Mouse (Mus musculus) ES-E14 (cell line): Measurements from ENCODE around the gene Gpsm3. TPM values are rescaled to one million over a fixed set of nuclear protein-coding genes. Genes with fewer than 3 reads are reported as not detected.

ENCODE experiments used
- DNase-seq: peaks from one replicate; pipeline ENCODE4 v3.0.0-alpha.2; 2013; ENCODE audit warnings: low read depth, low spot score
- H3K27ac ChIP-seq: 2 replicates; pipeline ENCODE4 v1.5.1; 2012; ENCODE audit warnings: low read depth, mild to moderate bottlenecking, low read length, moderate library complexity, mixed read lengths; ENCODE audit not compliant: poor library complexity, insufficient read depth, severe bottlenecking
- H3K36me3 ChIP-seq: 2 replicates; pipeline ENCODE4 v1.6.1; 2012; ENCODE audit warnings: mild to moderate bottlenecking, low read length, moderate library complexity, mixed read lengths; ENCODE audit not compliant: control insufficient read depth, poor library complexity, insufficient read depth, severe bottlenecking
- H3K4me1 ChIP-seq, 2 experiments: fragments of 150-350 bp in 1 of 2; sonication (generic) in 1 of 2; 2 replicates each; pipeline ENCODE4 v1.6.1; 2012; ENCODE audit warnings: low read length in 2 of 2, mild to moderate bottlenecking in 1 of 2, mixed read lengths in 1 of 2; ENCODE audit not compliant: control insufficient read depth in 2 of 2, insufficient read depth in 2 of 2, poor library complexity in 1 of 2
- H3K4me3 ChIP-seq, 2 experiments: fragments of 150-350 bp in 1 of 2; sonication (generic) in 1 of 2; 2 replicates each; pipeline ENCODE4 v1.5.1; 2012; ENCODE audit warnings: low read length in 2 of 2, low read depth in 1 of 2, mild to moderate bottlenecking in 1 of 2, mixed read lengths in 1 of 2; ENCODE audit not compliant: insufficient read depth in 1 of 2, poor library complexity in 1 of 2, severe bottlenecking in 1 of 2
- H3K9ac ChIP-seq: 2 replicates; pipeline ENCODE4 v1.6.1; 2012; ENCODE audit warnings: low read depth, mild to moderate bottlenecking, low read length, mixed read lengths; ENCODE audit not compliant: poor library complexity, insufficient read depth, severe bottlenecking
- H3K9me3 ChIP-seq: fragments of 150-350 bp; sonication (generic); 2 replicates; pipeline ENCODE4 v1.6.1; 2012; ENCODE audit warnings: low read depth, mild to moderate bottlenecking, low read length; ENCODE audit not compliant: control insufficient read depth, insufficient read depth
- CHD2 ChIP-seq: IDR thresholded peaks from 2 replicates; pipeline ENCODE4 v1.6.1; 2014; ENCODE audit warnings: mild to moderate bottlenecking, low read depth, low read length, inconsistent platforms
- HCFC1 ChIP-seq: IDR thresholded peaks from 2 replicates; pipeline ENCODE4 v1.6.1; 2012; ENCODE audit warnings: low read length, inconsistent platforms, borderline replicate concordance; ENCODE audit not compliant: insufficient read depth
- MAFK ChIP-seq: IDR thresholded peaks from 2 replicates; pipeline ENCODE4 v1.6.1; 2014; ENCODE audit warnings: mild to moderate bottlenecking, low read depth, low read length, inconsistent platforms; ENCODE audit not compliant: insufficient read depth
- ZC3H11A ChIP-seq: IDR thresholded peaks from 2 replicates; pipeline ENCODE4 v1.6.1; 2012; ENCODE audit warnings: low read depth, mild to moderate bottlenecking, inconsistent platforms, low read length, borderline replicate concordance
- ZNF384 ChIP-seq: IDR thresholded peaks from 2 replicates; pipeline ENCODE4 v1.6.1; 2012; ENCODE audit warnings: low read depth, low read length, inconsistent platforms
- in situ Hi-C, 2 experiments: fragments of 600-800 bp; cut with MboI; formaldehyde crosslinking; loops; one replicate each; pipeline ENCODE4 v1.15.1; 2025; ENCODE audit warnings: low sequenced_read_pairs in 2 of 2, inconsistent platforms in 1 of 2; ENCODE audit not compliant: unreplicated experiment in 2 of 2
- total RNA-seq: library from RNA; depleted of rRNA; stranded (reverse); fragments of 300-350 nt; gene quantifications from 2 replicates; pipeline ENCODE4 v1.2.3, GENCODE M21; 2012

Gpsm3 gene
- total RNA-seq, 1 experiment, result 5.8 TPM

DNA sequence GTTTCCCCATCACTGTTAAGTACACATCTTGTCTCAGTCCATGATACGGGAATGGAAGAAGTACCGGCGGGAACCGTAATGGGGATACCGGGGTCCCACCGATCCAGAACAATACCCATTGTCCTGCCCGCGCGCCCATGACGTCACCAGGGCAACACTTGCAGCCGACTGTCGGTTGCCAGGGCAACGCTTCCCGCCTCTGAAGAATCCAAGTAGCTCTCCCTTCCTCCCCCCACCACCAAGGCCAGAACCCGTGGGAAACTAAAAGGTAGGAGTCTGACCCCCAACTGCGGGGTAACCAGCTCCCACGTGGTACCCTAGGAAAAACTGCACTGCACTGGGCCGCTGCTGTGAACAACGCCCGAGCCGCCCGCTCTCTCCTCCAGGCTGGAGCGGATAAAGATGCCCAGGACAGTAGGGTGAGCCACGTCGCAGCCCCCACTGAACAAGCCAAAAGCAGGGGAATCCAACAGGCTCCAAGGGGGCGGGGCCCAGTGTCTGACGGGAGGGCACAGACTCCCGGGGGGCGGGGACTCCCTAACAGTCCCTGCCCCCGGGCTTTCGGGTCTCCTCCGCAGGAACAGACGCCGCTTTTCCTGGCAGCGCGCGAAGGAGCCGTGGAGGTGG lies 2.7 kb upstream of the Gpsm3 start:
- DNase-seq, result peak; percentile 89
- Histone ChIP-seq H3K27ac (peak overlapping the region; percentile 90), H3K36me3 (no peaks in the 10 kb centered on the region), H3K9ac (peak overlapping the region; percentile 77), H3K9me3 (no peaks in the 10 kb centered on the region), H3K4me3 (peak overlapping the region; percentile 91 to 95), H3K4me1 (peaks cover 15 to 25% of the 10 kb centered on the region in 2 experiments)
- no peak for TF ChIP-seq ZNF384
- TF ChIP-seq MAFK, result no peak
- TF ChIP-seq CHD2, result no peak
- TF ChIP-seq ZC3H11A, result no peak
- TF ChIP-seq HCFC1, result no peak; the same call in 1 of the 2 replicates
- in situ Hi-C loops, result no loop called here

DNA sequence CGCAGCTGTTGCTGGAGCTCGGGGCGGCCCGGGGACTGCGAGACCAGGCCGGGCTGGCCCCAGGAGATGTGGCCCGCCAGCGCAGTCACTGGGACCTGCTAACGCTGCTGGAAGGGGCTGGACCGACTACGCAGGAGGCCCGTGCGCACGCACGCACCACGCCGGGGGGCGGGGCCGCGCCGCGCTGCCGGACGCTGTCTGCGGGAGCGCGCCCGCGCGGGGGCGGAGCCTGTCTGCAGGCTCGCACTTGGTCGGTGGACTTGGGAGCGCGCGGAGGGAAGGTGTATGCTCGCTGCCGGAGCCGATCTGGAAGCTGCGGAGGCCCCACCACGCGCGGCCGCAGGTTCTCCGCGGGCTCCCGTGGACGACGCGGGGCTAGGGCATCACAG lies 2.2 kb upstream of the Gpsm3 start:
- H3K4me1 ChIP-seq, result peaks cover 15 to 25% of the 10 kb centered on the region in 2 experiments
- peak overlapping the region; percentile 90 for H3K27ac ChIP-seq
- no peaks in the 10 kb centered on the region for H3K36me3 ChIP-seq
- no peak for DNase-seq
- in situ Hi-C loops, result no loop called here
- peak overlapping the region; percentile 96 for H3K9ac ChIP-seq
- TF ChIP-seq MAFK (no peak), HCFC1 (no peak; the same call in 1 of the 2 replicates), ZNF384 (no peak), CHD2 (no peak), ZC3H11A (no peak)
- H3K9me3 ChIP-seq, result no peaks in the 10 kb centered on the region
- H3K4me3 ChIP-seq, result peak overlapping the region; percentile 91 to 95

DNA sequence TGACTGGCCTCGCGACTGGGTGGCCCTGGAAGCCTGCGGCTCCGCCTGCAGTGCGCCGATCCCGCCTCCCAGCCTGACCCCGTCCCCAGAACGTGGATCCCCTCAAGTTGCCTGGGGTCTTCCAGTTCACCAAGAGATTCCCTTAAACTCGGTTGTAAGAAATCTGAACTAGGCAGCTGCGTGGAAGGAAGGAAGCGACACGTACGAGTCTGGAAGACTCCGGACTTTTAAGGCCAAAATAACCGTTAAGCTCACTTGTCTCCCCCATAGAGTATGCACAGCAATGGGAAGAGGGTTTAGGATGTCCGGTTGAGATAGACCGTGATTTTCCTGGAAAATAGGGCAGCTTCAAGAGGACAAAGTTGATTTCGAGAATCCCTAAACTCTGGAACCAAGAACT lies 1.8 kb upstream of the Gpsm3 start:
- no peaks in the 10 kb centered on the region for H3K9me3 ChIP-seq
- H3K27ac ChIP-seq, result peak overlapping the region; percentile 47; the same call in 1 of the 2 replicates
- DNase-seq, result no peak
- TF ChIP-seq MAFK (no peak), ZC3H11A (no peak), HCFC1 (no peak), CHD2 (no peak), ZNF384 (no peak)
- peaks cover 15 to 25% of the 10 kb centered on the region in 2 experiments for H3K4me1 ChIP-seq
- no peaks in the 10 kb centered on the region for H3K36me3 ChIP-seq
- H3K4me3 ChIP-seq, result peak overlapping the region; percentile 91 to 95
- in situ Hi-C loops, result no loop called here
- H3K9ac ChIP-seq, result peak overlapping the region; percentile 96

DNA sequence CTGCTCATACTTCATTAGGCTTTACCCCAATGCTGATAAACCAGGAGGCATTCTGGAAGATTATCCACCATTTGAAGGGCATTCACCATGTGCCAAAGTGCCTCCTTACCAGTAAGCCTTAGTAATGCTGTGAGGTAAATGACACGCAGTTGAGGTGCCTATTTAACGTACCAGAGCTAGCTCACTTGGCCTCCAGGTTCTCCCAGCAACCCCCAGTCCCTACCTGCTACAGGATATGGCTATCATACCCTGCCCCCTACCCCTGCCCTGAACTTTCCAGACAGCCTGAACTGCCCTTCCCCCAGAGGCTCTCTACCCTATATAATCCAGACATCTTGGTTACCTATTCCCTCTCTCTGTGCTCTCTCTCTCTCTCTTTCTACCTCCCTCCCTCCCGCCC lies 839 bp upstream of the Gpsm3 start:
- Histone ChIP-seq H3K4me3 (no peak overlapping the region), H3K4me1 (peaks cover 19 to 31% of the 10 kb centered on the region in 2 experiments), H3K27ac (no peak overlapping the region), H3K36me3 (no peaks in the 10 kb centered on the region), H3K9ac (no peak overlapping the region), H3K9me3 (no peaks in the 10 kb centered on the region)
- TF ChIP-seq MAFK, result no peak
- TF ChIP-seq CHD2, result no peak
- no peak for TF ChIP-seq ZNF384
- no peak for TF ChIP-seq HCFC1
- no peak for TF ChIP-seq ZC3H11A
- in situ Hi-C loops, result no loop called here
- DNase-seq, result no peak
